Mouse (Mus musculus): ENCODE results near the gene Stk39.

GRCm38 (mm10) chr2:68426977-68427577 lies 45.0 kb downstream of the Stk39 start:
- TF ChIP-seq GATA1 (IDR thresholded peaks at IDR 0.05; ENCODE audit: low read length) (no peak), TAL1 (IDR thresholded peaks at IDR 0.05; ENCODE audit: low read length) (no peak)

Data from erythroblast, embryonic 14.5 days (primary cell).